Mouse (Mus musculus): ENCODE results near the gene Gm9970.

GRCm38 (mm10) chr5:31204421-31204820 lies 36.6 kb downstream of the Gm9970 start:
- TF ChIP-seq GATA1 (IDR thresholded peaks at IDR 0.05; ENCODE audit: borderline replicate concordance, low read length) (no peak), FLI1 (IDR thresholded peaks at IDR 0.05; ENCODE audit: low read length) (no peak)

Data from megakaryocyte, embryonic 14.5 days (primary cell).